Mouse (Mus musculus): ENCODE results near the gene Sec22c.

- no peak for TF ChIP-seq POLR2A (IDR thresholded peaks at IDR 0.05; ENCODE audit: borderline replicate concordance, extremely low read depth, low read depth, low read length)
- TF ChIP-seq CTCF (IDR thresholded peaks at IDR 0.05; ENCODE audit: insufficient read depth, low read length), result no peak
These were observed 20.6 kb downstream of the Sec22c start for GRCm38 (mm10) chr9:121684702-121685101.
